Mouse (Mus musculus): Measurements from ENCODE around the gene Abtb1. TPM values are rescaled to one million over a fixed set of nuclear protein-coding genes. Genes with fewer than 3 reads are reported as not detected.

The Abtb1 gene
- 16.1 and 18.4 TPM in 2 replicates for polyA plus RNA-seq (2014; fragmentation: Nextera tagmentation; extraction: Ambion mirVana)

DNA sequence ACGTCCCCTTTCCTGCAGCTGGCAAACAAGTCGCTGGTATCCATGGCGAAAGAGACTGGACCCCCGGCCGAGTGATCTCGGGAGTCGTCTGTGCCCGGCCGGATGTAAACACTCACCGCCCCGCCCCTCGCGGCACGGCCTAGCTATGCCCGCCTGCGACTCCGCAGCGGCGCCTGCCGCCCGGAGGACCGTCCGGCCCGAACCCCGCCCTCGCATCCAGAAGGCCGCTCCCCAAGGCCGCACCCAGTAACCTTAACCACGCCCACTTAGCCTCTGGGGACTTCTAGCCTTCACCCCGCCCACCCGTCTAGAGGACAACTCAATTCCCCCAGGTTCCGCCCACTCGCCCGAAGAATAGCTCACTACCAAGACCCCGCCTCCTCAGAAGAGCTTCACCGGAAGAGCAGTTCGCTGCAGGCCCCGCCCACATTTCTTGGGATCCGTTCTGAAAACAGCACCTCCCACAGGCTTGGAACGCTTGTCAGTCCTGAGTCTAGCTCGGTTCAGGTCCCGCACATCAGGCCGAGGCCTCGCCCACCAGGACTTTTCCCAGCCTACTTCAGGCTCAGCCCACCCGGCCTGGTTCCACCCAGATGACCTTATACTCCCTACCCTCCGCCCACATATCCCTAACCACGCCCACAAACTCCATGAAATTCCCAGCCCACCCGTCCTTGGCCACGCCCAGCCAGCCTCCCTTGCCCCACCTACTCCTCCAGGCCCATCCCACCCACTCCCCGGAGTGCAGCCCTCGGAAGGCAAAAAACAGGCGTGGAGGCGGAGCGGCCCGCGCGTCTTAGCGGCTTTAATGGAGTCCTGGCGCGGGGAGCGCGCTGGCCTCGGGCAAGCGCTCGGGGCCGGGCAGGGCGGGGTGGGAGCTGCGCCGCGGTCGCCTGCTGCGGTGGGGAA lies at the start of gene Abtb1:
Abtb1 (minus strand) TSS at position 204 of the 909 bp plus-strand sequence.
- Histone ChIP-seq H3K9ac (ENCODE audit: low read depth, low read length) (peak within 1 kb of the TSS; percentile 79), H3K4me1 (replicated peaks; ENCODE audit: control insufficient read depth, insufficient read depth, low read length) (peaks cover 9% of the 10 kb centered on the region), H3K4me2 (replicated peaks; ENCODE audit: low read depth, low read length) (peak within 1 kb of the TSS; percentile 85), H3K9me3 (ENCODE audit: control insufficient read depth, low read length) (no peaks in the 10 kb centered on the region), H3K27ac (ENCODE audit: low read depth, low read length) (peak within 1 kb of the TSS; percentile 87), H3K4me3 (ENCODE audit: low read depth, low read length) (peak within 1 kb of the TSS; percentile 81), H3K36me3 (ENCODE audit: control insufficient read depth, insufficient read depth, low read length) (no peaks in the 10 kb centered on the region), H3K27me3 (ENCODE audit: control insufficient read depth, insufficient read depth, low read length) (no peaks in the 10 kb centered on the region)
- WGBS = under 1% methylated on average over 47 of the region's 72 CpGs
- ATAC-seq (ENCODE audit: low FRiP score) = peak; percentile 96
- peak; percentile 100 for DNase-seq (ENCODE audit: low spot score)

GRCm38 (mm10) chr6:88890832-88891231 lies 49.0 kb upstream of the Abtb1 start:
- H3K4me3 ChIP-seq (ENCODE audit: low read depth, low read length) = no peak overlapping the region
- no peaks in the 10 kb centered on the region for H3K4me1 ChIP-seq (replicated peaks; ENCODE audit: control insufficient read depth, insufficient read depth, low read length)
- no peak overlapping the region for H3K4me2 ChIP-seq (replicated peaks; ENCODE audit: low read depth, low read length)
- no peaks in the 10 kb centered on the region for H3K9me3 ChIP-seq (ENCODE audit: control insufficient read depth, low read length)
- WGBS = 89% methylated on average over 7 of the region's 7 CpGs
- no peaks in the 10 kb centered on the region for H3K27me3 ChIP-seq (ENCODE audit: control insufficient read depth, insufficient read depth, low read length)
- no peak overlapping the region for H3K27ac ChIP-seq (ENCODE audit: low read depth, low read length)
- no peak for ATAC-seq (ENCODE audit: low FRiP score)
- H3K9ac ChIP-seq (ENCODE audit: low read depth, low read length) = no peak overlapping the region
- no peak for DNase-seq (ENCODE audit: low spot score)
- peaks cover 17% of the 10 kb centered on the region; the same call in 1 of the 2 replicates for H3K36me3 ChIP-seq (ENCODE audit: control insufficient read depth, insufficient read depth, low read length)

DNA sequence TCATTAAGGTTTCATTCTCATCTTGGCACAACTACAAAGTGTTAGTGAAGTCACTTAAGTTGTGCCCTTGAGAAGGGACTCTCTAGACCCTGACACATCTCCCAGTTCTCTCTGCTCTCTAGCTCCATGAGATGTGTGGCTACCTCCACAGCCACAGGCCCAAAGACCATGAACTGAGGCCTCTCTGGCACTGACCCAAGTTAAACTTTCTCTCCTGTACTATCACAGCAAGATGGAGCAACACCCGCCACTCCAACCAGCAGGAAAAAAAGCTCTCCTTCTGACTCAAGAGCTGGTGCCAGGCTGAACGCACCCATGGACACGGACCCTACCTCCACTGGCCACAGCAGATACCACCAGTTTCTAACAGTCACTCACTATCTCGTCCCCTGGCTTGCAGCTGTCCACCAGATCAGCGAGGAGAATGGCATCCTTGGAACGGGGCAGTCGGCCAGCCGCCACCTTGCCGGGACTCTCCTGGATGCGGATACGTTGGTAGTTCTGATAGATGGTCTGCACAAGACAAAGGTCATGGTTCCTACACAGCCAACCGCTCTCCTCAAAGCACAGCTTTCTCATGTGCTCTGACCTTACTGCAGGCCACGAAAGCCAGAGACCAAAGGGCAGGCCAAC lies 47.7 kb upstream of the Abtb1 start:
- H3K9ac ChIP-seq (ENCODE audit: low read depth, low read length) = no peak overlapping the region
- no peak for DNase-seq (ENCODE audit: low spot score)
- no peak overlapping the region for H3K27ac ChIP-seq (ENCODE audit: low read depth, low read length)
- peaks cover 15% of the 10 kb centered on the region; the same call in 1 of the 2 replicates for H3K36me3 ChIP-seq (ENCODE audit: control insufficient read depth, insufficient read depth, low read length)
- no peaks in the 10 kb centered on the region for H3K27me3 ChIP-seq (ENCODE audit: control insufficient read depth, insufficient read depth, low read length)
- 96% methylated on average over 13 of the region's 13 CpGs for WGBS
- H3K4me2 ChIP-seq (replicated peaks; ENCODE audit: low read depth, low read length) = no peak overlapping the region
- no peaks in the 10 kb centered on the region for H3K4me1 ChIP-seq (replicated peaks; ENCODE audit: control insufficient read depth, insufficient read depth, low read length)
- no peak for ATAC-seq (ENCODE audit: low FRiP score)
- H3K4me3 ChIP-seq (ENCODE audit: low read depth, low read length) = no peak overlapping the region
- no peaks in the 10 kb centered on the region for H3K9me3 ChIP-seq (ENCODE audit: control insufficient read depth, low read length)

- no peaks in the 10 kb centered on the region for H3K9me3 ChIP-seq (ENCODE audit: control insufficient read depth, low read length)
- H3K4me1 ChIP-seq (replicated peaks; ENCODE audit: control insufficient read depth, insufficient read depth, low read length) = no peaks in the 10 kb centered on the region
- no peak overlapping the region for H3K4me3 ChIP-seq (ENCODE audit: low read depth, low read length)
- ATAC-seq (ENCODE audit: low FRiP score) (peak; percentile 81), DNase-seq (ENCODE audit: low spot score) (no peak)
- 74% methylated on average over 2 of the region's 2 CpGs for WGBS
- H3K9ac ChIP-seq (ENCODE audit: low read depth, low read length) = no peak overlapping the region
- peaks cover 6% of the 10 kb centered on the region; the same call in 1 of the 2 replicates for H3K36me3 ChIP-seq (ENCODE audit: control insufficient read depth, insufficient read depth, low read length)
- no peaks in the 10 kb centered on the region for H3K27me3 ChIP-seq (ENCODE audit: control insufficient read depth, insufficient read depth, low read length)
- 0 out of 2 replicates have a peak overlapping the region, but pooled peaks have one; percentile 9 for H3K27ac ChIP-seq (ENCODE audit: low read depth, low read length)
- H3K4me2 ChIP-seq (replicated peaks; ENCODE audit: low read depth, low read length) = no peak overlapping the region
Measured at GRCm38 (mm10) chr6:88886417-88886967, 44.7 kb upstream of the Abtb1 start.

DNA sequence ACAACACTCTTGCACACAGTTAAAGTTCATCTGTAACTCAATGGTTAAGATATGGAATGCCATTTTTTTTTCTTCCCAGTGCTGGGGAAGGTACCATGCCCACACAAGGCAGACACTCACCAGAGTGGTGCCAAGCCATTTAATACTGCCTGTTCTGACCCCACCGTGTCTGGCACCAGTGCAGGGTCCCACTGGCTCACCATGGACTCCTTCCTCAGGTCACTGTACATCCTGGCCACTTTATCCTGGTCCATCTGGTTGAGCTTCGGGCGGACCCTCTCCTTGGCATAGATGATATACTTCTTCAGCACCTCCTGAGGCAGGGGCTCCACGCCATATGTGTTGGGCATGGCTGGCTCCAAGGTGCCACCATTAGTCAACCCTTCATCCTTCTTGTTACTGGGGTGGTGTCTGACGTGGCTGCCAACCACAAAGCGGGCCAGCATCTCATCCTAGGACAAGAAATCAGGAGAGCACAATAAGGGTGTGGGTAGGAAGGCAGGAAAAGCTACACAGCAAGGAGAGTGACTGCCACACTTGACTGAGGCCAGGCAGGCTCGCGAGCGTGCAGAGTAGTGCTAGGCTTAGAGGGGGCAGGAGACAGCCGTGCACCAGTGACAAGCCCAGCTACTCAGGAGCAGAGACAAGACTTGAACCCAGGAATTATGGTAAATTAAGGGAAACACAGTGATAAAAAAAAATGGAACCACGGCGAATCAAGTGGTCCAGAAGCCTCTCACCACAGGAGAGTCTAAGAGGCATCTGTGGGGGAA lies 44.0 kb upstream of the Abtb1 start:
- no peaks in the 10 kb centered on the region for H3K27me3 ChIP-seq (ENCODE audit: control insufficient read depth, insufficient read depth, low read length)
- no peak for ATAC-seq (ENCODE audit: low FRiP score)
- H3K4me2 ChIP-seq (replicated peaks; ENCODE audit: low read depth, low read length) = no peak overlapping the region
- peaks cover 6% of the 10 kb centered on the region; the same call in 1 of the 2 replicates for H3K36me3 ChIP-seq (ENCODE audit: control insufficient read depth, insufficient read depth, low read length)
- no peaks in the 10 kb centered on the region for H3K4me1 ChIP-seq (replicated peaks; ENCODE audit: control insufficient read depth, insufficient read depth, low read length)
- H3K9ac ChIP-seq (ENCODE audit: low read depth, low read length) = no peak overlapping the region
- DNase-seq (ENCODE audit: low spot score) = no peak
- H3K9me3 ChIP-seq (ENCODE audit: control insufficient read depth, low read length) = no peaks in the 10 kb centered on the region
- no peak overlapping the region for H3K4me3 ChIP-seq (ENCODE audit: low read depth, low read length)
- 90% methylated on average over 12 of the region's 12 CpGs for WGBS
- H3K27ac ChIP-seq (ENCODE audit: low read depth, low read length) = no peak overlapping the region

- WGBS = 94% methylated on average over 17 of the region's 17 CpGs
- no peak overlapping the region for H3K4me3 ChIP-seq (ENCODE audit: low read depth, low read length)
- no peak overlapping the region for H3K27ac ChIP-seq (ENCODE audit: low read depth, low read length)
Measured at GRCm38 (mm10) chr6:88884690-88885089, 42.9 kb upstream of the Abtb1 start.

GRCm38 (mm10) chr6:88884195-88884594 lies 42.4 kb upstream of the Abtb1 start:
- no peaks in the 10 kb centered on the region for H3K4me1 ChIP-seq (replicated peaks; ENCODE audit: control insufficient read depth, insufficient read depth, low read length)
- no peaks in the 10 kb centered on the region for H3K27me3 ChIP-seq (ENCODE audit: control insufficient read depth, insufficient read depth, low read length)
- 94% methylated on average over 10 of the region's 10 CpGs for WGBS
- H3K9ac ChIP-seq (ENCODE audit: low read depth, low read length) = no peak overlapping the region
- no peaks in the 10 kb centered on the region for H3K9me3 ChIP-seq (ENCODE audit: control insufficient read depth, low read length)
- no peak overlapping the region for H3K27ac ChIP-seq (ENCODE audit: low read depth, low read length)
- DNase-seq (ENCODE audit: low spot score) (no peak), ATAC-seq (ENCODE audit: low FRiP score) (no peak)
- H3K36me3 ChIP-seq (ENCODE audit: control insufficient read depth, insufficient read depth, low read length) = 0 out of 2 replicates have a peak, but pooled peaks cover 4% of the 10 kb centered on the region
- H3K4me3 ChIP-seq (ENCODE audit: low read depth, low read length) = no peak overlapping the region
- no peak overlapping the region for H3K4me2 ChIP-seq (replicated peaks; ENCODE audit: low read depth, low read length)

More at GRCm38 (mm10) chr6:88884690-88885089, 42.9 kb upstream of the Abtb1 start:
- DNase-seq (ENCODE audit: low spot score) (no peak), ATAC-seq (ENCODE audit: low FRiP score) (no peak)
- H3K36me3 ChIP-seq (ENCODE audit: control insufficient read depth, insufficient read depth, low read length) = peaks cover 4% of the 10 kb centered on the region; the same call in 1 of the 2 replicates
- H3K27me3 ChIP-seq (ENCODE audit: control insufficient read depth, insufficient read depth, low read length) = no peaks in the 10 kb centered on the region
- no peaks in the 10 kb centered on the region for H3K9me3 ChIP-seq (ENCODE audit: control insufficient read depth, low read length)
- no peak overlapping the region for H3K9ac ChIP-seq (ENCODE audit: low read depth, low read length)
- no peak overlapping the region for H3K4me2 ChIP-seq (replicated peaks; ENCODE audit: low read depth, low read length)
- H3K4me1 ChIP-seq (replicated peaks; ENCODE audit: control insufficient read depth, insufficient read depth, low read length) = no peaks in the 10 kb centered on the region

DNA sequence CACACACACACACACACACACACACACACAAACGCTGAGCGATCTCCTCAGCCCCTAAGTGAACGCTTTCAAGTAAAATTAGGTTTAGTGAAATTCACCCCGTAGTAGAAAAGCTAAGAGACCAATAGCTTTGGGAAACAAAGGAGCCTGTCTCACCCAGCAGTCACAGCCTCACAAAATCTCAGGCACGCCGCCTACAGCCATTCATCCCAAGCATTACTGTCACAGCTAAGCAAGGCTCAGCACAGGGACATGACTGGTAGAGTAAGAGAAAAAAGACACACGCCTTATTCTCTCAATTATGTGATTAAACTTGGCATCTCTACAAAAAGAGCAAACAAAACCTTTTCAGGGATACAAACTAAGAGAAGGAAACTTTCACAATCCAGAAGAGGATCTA lies 39.5 kb upstream of the Abtb1 start:
- ATAC-seq (ENCODE audit: low FRiP score) (no peak), DNase-seq (ENCODE audit: low spot score) (no peak)
- Histone ChIP-seq H3K27me3 (ENCODE audit: control insufficient read depth, insufficient read depth, low read length) (no peaks in the 10 kb centered on the region), H3K27ac (ENCODE audit: low read depth, low read length) (no peak overlapping the region), H3K4me1 (replicated peaks; ENCODE audit: control insufficient read depth, insufficient read depth, low read length) (no peaks in the 10 kb centered on the region), H3K4me3 (ENCODE audit: low read depth, low read length) (no peak overlapping the region), H3K9ac (ENCODE audit: low read depth, low read length) (no peak overlapping the region), H3K36me3 (ENCODE audit: control insufficient read depth, insufficient read depth, low read length) (0 out of 2 replicates have a peak, but pooled peaks cover under 1% of the 10 kb centered on the region), H3K4me2 (replicated peaks; ENCODE audit: low read depth, low read length) (no peak overlapping the region), H3K9me3 (ENCODE audit: control insufficient read depth, low read length) (no peaks in the 10 kb centered on the region)
- 69% methylated on average over 7 of the region's 7 CpGs for WGBS
